Mouse (Mus musculus) ovary, postnatal 36 days (tissue): ENCODE data around the gene Sbno2.

ENCODE experiments used
- DNase-seq: peaks from one replicate; pipeline ENCODE4 v3.0.0; 2022; ENCODE audit warnings: low spot score, mixed read lengths

Gene Sbno2

GRCm38 (mm10) chr10:80123932-80124562 lies 18.7 kb upstream of the Sbno2 start:
- no peak for DNase-seq

GRCm38 (mm10) chr10:80121639-80122038 lies 16.3 kb upstream of the Sbno2 start:
- DNase-seq = no peak

GRCm38 (mm10) chr10:80120146-80120545 lies 14.8 kb upstream of the Sbno2 start:
- no peak for DNase-seq

- no peak for DNase-seq
These were observed 13.2 kb upstream of the Sbno2 start for GRCm38 (mm10) chr10:80118552-80118951.

GRCm38 (mm10) chr10:80117736-80118135 lies 12.4 kb upstream of the Sbno2 start:
- DNase-seq = no peak

- peak; percentile 56 for DNase-seq
These were observed 11.7 kb upstream of the Sbno2 start for GRCm38 (mm10) chr10:80116927-80117691.

- no peak for DNase-seq
These were observed 11.2 kb upstream of the Sbno2 start for GRCm38 (mm10) chr10:80116563-80116926.

GRCm38 (mm10) chr10:80115944-80116335 lies 10.6 kb upstream of the Sbno2 start:
- DNase-seq = no peak

GRCm38 (mm10) chr10:80115290-80115943 lies 10.0 kb upstream of the Sbno2 start, which contains the start of gene Stk11:
Gene Stk11, plus strand, starts transcription at chr10:80115803.
- DNase-seq = peak; percentile 96

- DNase-seq = peak; percentile 90
These were observed 9.2 kb upstream of the Sbno2 start for GRCm38 (mm10) chr10:80114341-80115284.

GRCm38 (mm10) chr10:80107678-80108077 lies 2.3 kb upstream of the Sbno2 start:
- DNase-seq = no peak

GRCm38 (mm10) chr10:80105926-80106325 lies 555 bp upstream of the Sbno2 start:
- no peak for DNase-seq

- DNase-seq = no peak
These were observed 1.2 kb downstream of the Sbno2 start for GRCm38 (mm10) chr10:80104181-80104580.

GRCm38 (mm10) chr10:80103032-80103431 lies 2.3 kb downstream of the Sbno2 start:
- DNase-seq = no peak

- peak; percentile 86 for DNase-seq
These were observed 3.0 kb downstream of the Sbno2 start for GRCm38 (mm10) chr10:80102216-80102915.

GRCm38 (mm10) chr10:80100982-80101381 lies 4.4 kb downstream of the Sbno2 start:
- no peak for DNase-seq

GRCm38 (mm10) chr10:80098630-80099029 lies 6.7 kb downstream of the Sbno2 start:
- no peak for DNase-seq

GRCm38 (mm10) chr10:80097275-80097674 lies 8.1 kb downstream of the Sbno2 start:
- no peak for DNase-seq

- no peak for DNase-seq
These were observed 9.8 kb downstream of the Sbno2 start for GRCm38 (mm10) chr10:80095547-80095946.

- no peak for DNase-seq
These were observed 10.7 kb downstream of the Sbno2 start for GRCm38 (mm10) chr10:80094684-80095083.

GRCm38 (mm10) chr10:80094085-80094484 lies 11.3 kb downstream of the Sbno2 start:
- no peak for DNase-seq
